Mouse (Mus musculus): ENCODE results near the gene Palm2.

- no peak for TF ChIP-seq CTCF (IDR thresholded peaks at IDR 0.05; ENCODE audit: low read depth)
- TF ChIP-seq EP300 (IDR thresholded peaks at IDR 0.05; ENCODE audit: low read depth): no peak
Observed at GRCm38 (mm10) chr4:57528296-57528695, 94.2 kb downstream of the Palm2 start.

All from liver, embryonic 14.5 days (tissue).